Mouse (Mus musculus): ENCODE data around the gene Pex6. TPM values are rescaled to one million over a fixed set of nuclear protein-coding genes. Genes with fewer than 3 reads are reported as not detected.

Pex6 gene
- polyA plus RNA-seq, 1 experiment from 2014 or later, result 33.7 TPM

- ATAC-seq (ENCODE audit: low FRiP score, low read depth), result peak; percentile 77; the same call in 1 of the 2 replicates
- WGBS, result 4% methylated on average over 31 of the region's 41 CpGs
- no peaks in the 10 kb centered on the region for H3K9me3 ChIP-seq
- peak overlapping the region; percentile 80 for H3K27ac ChIP-seq (replicated peaks)
- peak overlapping the region; percentile 92 for H3K4me2 ChIP-seq (replicated peaks)
- H3K9ac ChIP-seq (replicated peaks), result peak overlapping the region; percentile 93
- H3K4me3 ChIP-seq, result peak overlapping the region; percentile 85
- peaks cover 36% of the 10 kb centered on the region for H3K4me1 ChIP-seq
- no peaks in the 10 kb centered on the region for H3K27me3 ChIP-seq
- H3K36me3 ChIP-seq, result peaks cover 8% of the 10 kb centered on the region
Measured at GRCm38 (mm10) chr17:46703971-46704886, 7.0 kb upstream of the Pex6 start.

- peak within 1 kb of the TSS; percentile 93 for H3K9ac ChIP-seq (replicated peaks)
- no peaks in the 10 kb centered on the region for H3K9me3 ChIP-seq
- ATAC-seq (ENCODE audit: low FRiP score, low read depth), result peak; percentile 97
- peak within 1 kb of the TSS; percentile 92 for H3K4me2 ChIP-seq (replicated peaks)
- H3K27me3 ChIP-seq, result no peaks in the 10 kb centered on the region
- H3K4me3 ChIP-seq, result peak within 1 kb of the TSS; percentile 85
- peaks cover 36% of the 10 kb centered on the region for H3K4me1 ChIP-seq
- H3K36me3 ChIP-seq, result no peaks in the 10 kb centered on the region
- H3K27ac ChIP-seq (replicated peaks), result peak within 1 kb of the TSS; percentile 85
- 2% methylated on average over 48 of the region's 48 CpGs for WGBS
Measured at GRCm38 (mm10) chr17:46704887-46705835, 6.1 kb upstream of the Pex6 start, which contains the start of gene Ppp2r5d. Gene Ppp2r5d, minus strand, starts transcription at chr17:46705111.

- H3K4me1 ChIP-seq, result peaks cover 31% of the 10 kb centered on the region
- ATAC-seq (ENCODE audit: low FRiP score, low read depth), result no peak
- H3K27ac ChIP-seq (replicated peaks), result no peak overlapping the region
- WGBS, result 92% methylated on average over 14 of the region's 14 CpGs
- no peak overlapping the region for H3K9ac ChIP-seq (replicated peaks)
- no peaks in the 10 kb centered on the region for H3K36me3 ChIP-seq
- H3K4me2 ChIP-seq (replicated peaks), result peak overlapping the region; percentile 66; the same call in 1 of the 2 replicates
- H3K4me3 ChIP-seq, result no peak overlapping the region
- H3K27me3 ChIP-seq, result no peaks in the 10 kb centered on the region
- H3K9me3 ChIP-seq, result no peaks in the 10 kb centered on the region
Measured at GRCm38 (mm10) chr17:46706375-46707089, 4.7 kb upstream of the Pex6 start.

DNA sequence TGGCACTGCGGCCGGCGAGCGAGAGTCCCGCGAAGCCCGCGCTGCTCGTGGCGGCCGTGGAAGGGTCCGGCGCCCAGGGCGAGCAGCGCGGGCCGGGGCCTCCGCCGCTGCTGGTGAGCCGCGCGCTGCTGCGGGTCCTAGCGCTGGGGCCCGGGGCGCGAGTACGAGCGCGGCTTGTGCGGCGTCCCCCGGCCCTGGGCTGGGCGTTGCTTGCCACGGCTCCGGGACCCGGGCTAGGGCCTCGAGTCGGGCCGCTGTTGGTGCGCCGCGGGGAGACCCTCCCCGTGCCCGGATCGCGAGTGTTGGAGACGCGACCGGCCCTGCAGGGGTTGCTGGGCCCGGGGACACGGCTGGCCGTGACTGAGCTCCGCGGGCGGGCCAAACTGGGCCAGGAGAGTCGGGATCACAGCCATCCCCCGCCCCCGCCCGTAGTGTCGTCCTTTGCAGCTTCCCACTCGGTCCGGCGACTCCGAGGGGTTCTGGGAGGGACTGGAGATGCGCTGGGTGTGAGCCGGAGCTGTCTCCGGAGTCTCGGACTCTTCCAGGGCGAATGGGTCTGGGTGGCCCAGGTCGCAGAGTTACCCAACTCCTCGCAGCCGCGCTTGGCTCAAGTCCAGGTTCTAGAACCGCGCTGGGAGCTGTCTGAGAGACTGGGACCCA is 479 bp downstream of the Pex6 start:
- H3K4me3 ChIP-seq, result peak overlapping the region; percentile 94
- H3K36me3 ChIP-seq, result peaks cover 33% of the 10 kb centered on the region
- H3K27me3 ChIP-seq, result no peaks in the 10 kb centered on the region
- H3K4me2 ChIP-seq (replicated peaks), result peak overlapping the region; percentile 100
- peaks cover 19% of the 10 kb centered on the region for H3K4me1 ChIP-seq
- H3K27ac ChIP-seq (replicated peaks), result peak overlapping the region; percentile 68
- H3K9me3 ChIP-seq, result no peaks in the 10 kb centered on the region
- no peak; the same call in 1 of the 2 replicates for ATAC-seq (ENCODE audit: low FRiP score, low read depth)
- WGBS, result under 1% methylated on average over 51 of the region's 76 CpGs
- peak overlapping the region; percentile 92 for H3K9ac ChIP-seq (replicated peaks)

DNA sequence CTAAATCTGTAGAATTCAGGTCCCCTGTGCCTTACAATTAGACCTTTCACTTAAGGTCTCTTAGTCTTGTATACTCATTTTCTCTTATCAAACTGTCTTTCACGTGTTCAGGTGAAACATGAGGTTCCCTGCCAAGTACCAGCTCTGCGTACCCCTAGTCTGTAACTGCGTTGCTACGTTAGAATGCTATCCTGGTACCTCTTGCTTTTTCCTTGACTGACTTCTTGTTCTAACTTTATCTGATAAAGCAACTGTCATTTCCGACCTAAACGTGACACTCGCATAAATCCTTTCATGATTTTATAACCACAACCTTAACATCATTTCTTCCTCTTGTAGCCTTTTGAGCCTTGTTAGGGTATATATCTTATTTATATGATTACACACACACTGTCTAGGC is 1.2 kb downstream of the Pex6 start:
- H3K27ac ChIP-seq (replicated peaks), result no peak overlapping the region
- H3K9me3 ChIP-seq, result no peaks in the 10 kb centered on the region
- H3K4me1 ChIP-seq, result peaks cover 19% of the 10 kb centered on the region
- peak overlapping the region; percentile 100 for H3K4me2 ChIP-seq (replicated peaks)
- H3K36me3 ChIP-seq, result peaks cover 36% of the 10 kb centered on the region
- no peaks in the 10 kb centered on the region for H3K27me3 ChIP-seq
- peak overlapping the region; percentile 94 for H3K4me3 ChIP-seq
- ATAC-seq (ENCODE audit: low FRiP score, low read depth), result no peak
- H3K9ac ChIP-seq (replicated peaks), result peak overlapping the region; percentile 92
- 81% methylated on average over 7 of the region's 7 CpGs for WGBS

GRCm38 (mm10) chr17:46713849-46714248 is 2.6 kb downstream of the Pex6 start:
- no peak for ATAC-seq (ENCODE audit: low FRiP score, low read depth)
- no peaks in the 10 kb centered on the region for H3K27me3 ChIP-seq
- peaks cover 19% of the 10 kb centered on the region for H3K4me1 ChIP-seq
- H3K9me3 ChIP-seq, result no peaks in the 10 kb centered on the region
- no peak overlapping the region for H3K4me3 ChIP-seq
- H3K4me2 ChIP-seq (replicated peaks), result no peak overlapping the region
- no peak overlapping the region for H3K27ac ChIP-seq (replicated peaks)
- peaks cover 36% of the 10 kb centered on the region for H3K36me3 ChIP-seq
- H3K9ac ChIP-seq (replicated peaks), result no peak overlapping the region
- 91% methylated on average over 9 of the region's 9 CpGs for WGBS

GRCm38 (mm10) chr17:46714756-46715481 is 3.7 kb downstream of the Pex6 start:
- Histone ChIP-seq H3K9ac (replicated peaks) (no peak overlapping the region), H3K9me3 (no peaks in the 10 kb centered on the region), H3K4me1 (peaks cover 19% of the 10 kb centered on the region), H3K27me3 (no peaks in the 10 kb centered on the region), H3K36me3 (peaks cover 36% of the 10 kb centered on the region), H3K27ac (replicated peaks) (no peak overlapping the region), H3K4me3 (no peak overlapping the region), H3K4me2 (replicated peaks) (no peak overlapping the region)
- WGBS, result 96% methylated on average over 11 of the region's 11 CpGs
- no peak for ATAC-seq (ENCODE audit: low FRiP score, low read depth)

DNA sequence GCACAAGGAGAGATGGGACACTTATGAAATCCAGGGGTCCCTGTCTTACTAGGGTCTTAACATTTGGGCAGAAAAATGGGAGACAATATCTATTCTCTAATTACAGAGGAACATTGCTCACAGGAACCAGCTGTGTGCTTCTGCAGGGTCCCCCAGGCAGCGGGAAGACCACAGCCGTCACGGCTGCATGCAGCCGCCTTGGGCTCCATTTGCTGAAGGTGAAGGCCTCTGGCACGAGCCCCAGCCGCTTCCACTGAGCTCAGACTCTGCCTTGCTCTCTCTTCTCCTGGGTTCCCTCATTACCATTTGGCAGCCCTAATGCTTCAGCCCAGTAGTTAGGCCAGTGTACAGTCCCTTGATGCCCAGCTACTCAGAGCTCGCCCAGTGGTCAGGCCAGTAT is 9.8 kb downstream of the Pex6 start:
- no peaks in the 10 kb centered on the region for H3K4me1 ChIP-seq
- WGBS, result 84% methylated on average over 7 of the region's 7 CpGs
- no peak overlapping the region for H3K4me3 ChIP-seq
- H3K36me3 ChIP-seq, result peaks cover 44% of the 10 kb centered on the region
- no peak overlapping the region for H3K9ac ChIP-seq (replicated peaks)
- H3K4me2 ChIP-seq (replicated peaks), result no peak overlapping the region
- no peak for ATAC-seq (ENCODE audit: low FRiP score, low read depth)
- H3K9me3 ChIP-seq, result no peaks in the 10 kb centered on the region
- H3K27me3 ChIP-seq, result no peaks in the 10 kb centered on the region
- H3K27ac ChIP-seq (replicated peaks), result no peak overlapping the region

DNA sequence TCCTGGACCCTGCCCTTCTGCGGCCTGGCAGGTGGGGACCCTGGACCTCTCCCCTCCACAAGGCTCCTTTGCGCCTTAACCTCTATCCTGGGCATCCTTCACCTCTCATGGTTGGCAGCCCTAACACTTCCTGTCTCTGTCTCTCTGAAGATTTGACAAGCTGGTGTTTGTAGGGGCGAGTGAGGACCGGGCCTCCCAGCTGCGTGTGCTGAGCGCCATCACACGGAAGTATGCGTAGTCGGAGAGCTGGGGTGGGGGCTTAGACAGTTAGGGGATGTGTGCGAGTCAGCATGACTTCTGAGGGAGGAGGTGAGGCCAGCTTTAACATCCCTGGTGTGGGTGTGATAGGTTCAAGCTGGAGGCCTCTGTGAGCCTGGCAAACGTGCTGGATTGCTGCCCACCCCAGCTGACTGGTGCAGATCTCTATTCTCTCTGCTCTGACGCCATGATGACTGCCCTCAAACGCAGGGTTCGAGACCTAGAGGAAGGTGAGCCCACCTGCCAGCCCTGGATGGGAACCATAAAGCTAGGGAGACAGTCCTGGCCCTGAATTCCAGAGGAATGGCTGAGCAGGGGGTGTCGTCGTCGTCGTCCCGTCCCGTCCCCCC is 13.3 kb downstream of the Pex6 start:
- H3K9me3 ChIP-seq, result no peaks in the 10 kb centered on the region
- H3K27me3 ChIP-seq, result peaks cover 18% of the 10 kb centered on the region
- 88% methylated on average over 16 of the region's 20 CpGs for WGBS
- no peak overlapping the region for H3K4me3 ChIP-seq
- H3K9ac ChIP-seq (replicated peaks), result no peak overlapping the region
- no peaks in the 10 kb centered on the region for H3K4me1 ChIP-seq
- no peak overlapping the region for H3K4me2 ChIP-seq (replicated peaks)
- no peak for ATAC-seq (ENCODE audit: low FRiP score, low read depth)
- H3K27ac ChIP-seq (replicated peaks), result no peak overlapping the region
- peaks cover 34% of the 10 kb centered on the region for H3K36me3 ChIP-seq

- H3K4me2 ChIP-seq (replicated peaks), result no peak overlapping the region
- WGBS, result 52% methylated on average over 9 of the region's 9 CpGs
- no peaks in the 10 kb centered on the region for H3K9me3 ChIP-seq
- no peak overlapping the region for H3K4me3 ChIP-seq
- 0 out of 2 replicates have a peak, but pooled peaks have one; percentile 34 for ATAC-seq (ENCODE audit: low FRiP score, low read depth)
- peaks cover 34% of the 10 kb centered on the region for H3K36me3 ChIP-seq
- no peak overlapping the region for H3K9ac ChIP-seq (replicated peaks)
- H3K27me3 ChIP-seq, result peaks cover 23% of the 10 kb centered on the region
- H3K27ac ChIP-seq (replicated peaks), result no peak overlapping the region
- H3K4me1 ChIP-seq, result no peaks in the 10 kb centered on the region
Measured at GRCm38 (mm10) chr17:46725273-46725672, 14.0 kb downstream of the Pex6 start.

Measured in midbrain, embryonic 12.5 days (tissue).